Mouse (Mus musculus) frontal cortex, postnatal 14 days (tissue): Measurements from ENCODE around the gene Gpbp1.

Source experiments
- DNase-seq, 2 experiments: peaks; one replicate each; pipeline ENCODE4 v3.0.0; 2022; ENCODE audit warnings: low spot score in 2 of 2

The Gpbp1 gene

DNA sequence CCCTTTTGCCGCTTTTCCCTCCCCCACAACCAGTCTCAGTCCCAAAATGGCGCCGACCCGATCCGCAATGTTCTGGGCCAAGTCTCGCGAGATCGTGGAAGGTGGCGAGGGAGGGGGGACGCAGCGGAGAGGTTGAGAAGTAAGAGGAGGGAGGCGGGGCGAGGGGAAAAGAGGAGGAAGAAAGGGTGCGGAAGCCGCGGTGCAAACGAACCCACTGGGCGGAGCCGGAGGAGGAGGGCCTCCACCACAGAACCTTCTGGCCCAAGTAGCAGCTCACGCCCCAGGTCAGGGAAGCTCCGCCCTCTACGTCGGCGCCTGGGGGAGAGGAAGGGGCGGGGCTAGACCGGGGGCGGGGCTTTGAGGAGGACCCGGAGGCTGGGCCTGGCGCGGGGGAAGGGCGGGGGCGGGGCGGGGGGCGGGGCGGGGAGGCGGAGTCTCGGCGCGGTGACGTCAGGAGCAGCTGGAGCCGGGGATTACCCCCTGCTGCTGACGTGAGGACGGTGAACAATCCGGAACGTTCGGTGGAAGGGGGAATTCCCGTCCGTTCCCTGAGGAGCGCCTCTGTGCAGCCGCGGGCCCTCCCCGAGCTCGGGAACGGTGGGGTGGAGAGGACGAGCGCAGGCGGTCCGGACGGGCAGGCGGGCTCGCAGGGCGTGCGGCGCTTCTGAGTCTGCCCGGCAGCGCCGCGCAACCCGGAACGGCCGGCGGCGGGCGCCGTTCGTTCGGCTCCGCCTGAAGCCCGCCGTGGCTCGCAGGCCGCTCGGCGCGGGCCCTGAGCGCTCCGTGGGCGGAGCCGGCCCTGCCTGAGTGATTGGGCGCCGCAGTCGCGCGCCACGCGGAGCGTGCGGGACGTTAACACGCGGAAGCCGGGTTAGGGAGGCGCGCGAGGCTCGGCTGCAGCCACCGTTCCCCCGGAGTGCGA, at the start of gene Gpbp1:
Gpbp1 (minus strand) TSS at position 310 of the 922 bp plus-strand sequence.
- peak; percentile 100 for DNase-seq

GRCm38 (mm10) chr13:111537718-111538117, 47.8 kb upstream of the Gpbp1 start:
- DNase-seq = no peak

DNA sequence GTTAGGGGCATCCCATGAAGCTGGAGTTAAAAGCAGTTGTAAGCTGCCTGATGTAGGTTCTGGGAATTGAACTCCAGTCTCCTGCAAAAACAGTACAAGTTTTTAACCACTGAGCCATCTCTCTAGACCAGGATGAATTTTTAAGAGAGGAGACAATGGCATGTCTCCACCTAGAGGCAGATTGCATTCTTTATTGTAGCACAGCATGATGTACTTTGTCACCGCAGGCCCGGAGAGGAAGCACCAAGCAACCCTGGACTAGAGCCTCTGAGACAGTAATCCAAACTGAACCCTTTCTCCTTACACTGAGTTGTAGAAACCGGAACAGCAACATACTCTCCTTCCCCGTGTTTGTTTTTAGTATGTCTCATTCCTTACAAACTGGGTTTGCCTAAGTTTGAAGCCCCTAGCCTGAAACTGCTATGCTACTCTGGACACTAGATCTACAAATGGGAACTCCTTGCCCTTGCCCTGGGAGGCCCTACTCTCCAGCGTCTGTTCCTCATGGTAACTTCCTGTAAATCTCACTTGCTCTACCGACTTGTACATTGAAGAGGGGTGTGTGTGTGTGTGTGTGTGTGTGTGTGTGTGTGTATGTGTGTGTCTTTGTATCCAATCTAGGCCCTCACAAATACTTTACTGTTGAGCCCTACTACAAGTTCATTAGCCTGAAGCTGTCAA, 46.4 kb upstream of the Gpbp1 start:
- no peak for DNase-seq

GRCm38 (mm10) chr13:111534131-111534530, 44.2 kb upstream of the Gpbp1 start:
- no peak for DNase-seq

GRCm38 (mm10) chr13:111532178-111532948, 42.5 kb upstream of the Gpbp1 start:
- DNase-seq = no peak

DNA sequence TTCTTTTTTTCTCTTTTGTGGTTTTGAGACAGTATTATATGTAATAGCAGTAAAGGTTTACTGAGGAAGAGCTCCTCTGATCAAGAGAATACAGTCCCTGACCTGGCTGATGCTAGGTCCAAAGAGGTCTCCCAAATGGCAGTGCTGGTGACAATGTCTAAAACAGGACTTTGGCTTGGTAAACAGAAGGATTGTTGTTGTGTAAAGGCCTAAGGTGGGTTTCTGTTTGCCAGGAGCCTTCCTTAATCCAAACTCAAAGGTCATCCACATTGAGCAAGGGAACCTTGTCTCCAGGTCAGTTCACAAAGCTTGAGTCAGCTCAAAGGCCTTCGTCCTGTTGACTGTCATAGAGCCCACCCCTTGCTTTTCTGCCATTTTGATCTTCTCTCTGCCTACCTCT, 41.8 kb upstream of the Gpbp1 start:
- DNase-seq = no peak

GRCm38 (mm10) chr13:111524277-111524676, 34.4 kb upstream of the Gpbp1 start:
- no peak for DNase-seq

DNA sequence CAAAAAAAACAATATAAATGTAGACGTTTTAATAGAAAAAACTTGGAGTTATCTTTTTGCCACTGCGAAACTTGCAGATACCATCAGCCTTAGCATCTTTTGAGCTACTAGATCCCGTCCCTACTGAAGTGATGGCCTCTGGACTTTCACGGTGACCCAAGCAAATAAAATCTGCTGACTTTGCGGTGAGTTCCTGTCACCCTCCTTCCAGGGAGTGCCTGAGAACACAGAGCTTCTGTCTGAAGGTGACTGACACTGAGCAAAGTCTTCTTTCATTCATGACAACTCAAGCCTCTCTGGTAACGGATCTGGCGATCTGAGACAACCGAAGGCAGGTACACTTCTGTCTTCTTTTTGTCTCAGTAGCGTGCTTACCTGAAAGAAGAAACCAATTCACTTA, 32.4 kb upstream of the Gpbp1 start:
- DNase-seq = no peak

DNA sequence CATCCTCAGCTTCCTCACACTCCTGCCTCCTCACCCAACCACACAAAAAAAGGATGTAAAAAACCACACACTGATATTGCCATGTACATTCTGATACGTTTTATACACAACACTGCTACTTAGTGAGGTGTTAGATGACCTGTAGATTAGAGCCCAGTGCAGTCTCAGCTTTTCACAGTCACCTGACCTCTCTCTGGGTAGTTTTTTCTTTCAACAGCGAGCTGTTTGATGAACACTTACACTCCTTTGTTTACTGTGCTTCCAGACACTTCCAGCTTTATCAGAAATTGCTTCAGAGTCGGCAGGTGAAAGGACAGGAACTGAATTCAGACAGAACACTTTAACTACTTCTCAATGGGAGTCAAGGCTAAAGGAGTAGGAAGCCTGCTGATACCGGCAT, 30.5 kb upstream of the Gpbp1 start:
- DNase-seq = no peak

GRCm38 (mm10) chr13:111518332-111518731, 28.4 kb upstream of the Gpbp1 start:
- DNase-seq = no peak

- DNase-seq = no peak
Measured at GRCm38 (mm10) chr13:111516385-111517150, 26.7 kb upstream of the Gpbp1 start.

DNA sequence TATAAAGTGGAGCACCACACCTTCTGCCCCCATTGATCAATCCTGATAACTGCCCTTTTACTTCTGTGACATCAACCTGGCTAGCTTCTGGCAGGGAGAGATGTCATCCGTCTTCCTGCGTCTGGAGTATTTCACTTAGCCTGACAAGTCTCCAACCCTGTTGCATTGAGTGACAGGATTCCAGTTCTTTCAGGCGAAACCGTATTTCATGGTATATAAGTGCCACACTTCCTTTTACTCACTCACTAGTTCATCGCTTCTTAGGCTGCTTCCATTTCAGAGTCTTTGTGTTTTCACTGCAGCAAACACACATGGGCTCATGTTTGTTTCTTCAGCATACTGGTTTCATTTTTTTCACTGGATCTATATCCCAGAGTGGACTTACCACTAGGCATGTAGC, 19.5 kb upstream of the Gpbp1 start:
- DNase-seq = no peak

GRCm38 (mm10) chr13:111508645-111509044, 18.7 kb upstream of the Gpbp1 start:
- DNase-seq = no peak

DNA sequence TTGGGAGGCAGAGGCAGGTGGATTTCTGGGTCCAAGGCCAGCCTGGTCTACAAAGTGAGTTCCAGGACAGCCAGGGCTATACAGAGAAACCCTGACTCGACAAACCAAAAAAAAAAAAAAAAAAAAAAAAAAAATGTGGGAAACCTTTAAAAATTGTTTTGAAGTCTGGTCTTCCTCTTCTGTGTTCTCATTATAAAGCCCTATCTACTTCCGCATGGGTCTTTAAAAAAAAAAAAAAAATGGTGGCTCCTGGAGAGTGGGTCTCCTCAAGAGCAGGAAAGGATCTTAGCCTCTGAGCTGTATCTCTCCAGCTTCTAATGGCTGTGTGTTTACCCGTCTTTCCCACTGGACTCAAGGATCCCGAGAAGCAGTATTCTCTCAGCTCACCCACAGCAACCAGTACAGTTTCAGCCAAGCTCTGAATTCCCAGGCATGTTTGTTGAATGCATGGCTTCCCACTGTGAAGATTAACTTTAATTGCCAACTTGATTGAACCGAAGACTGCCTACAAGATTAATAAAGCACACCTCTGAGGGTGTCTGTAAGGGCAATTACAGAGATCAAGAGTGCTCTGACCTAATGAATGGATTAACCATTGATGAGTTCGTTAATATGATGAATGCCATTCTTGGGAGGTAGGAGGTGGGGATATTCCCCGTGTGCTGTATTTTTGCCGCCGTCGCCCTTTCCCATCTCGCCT, 4.6 kb upstream of the Gpbp1 start:
- DNase-seq = no peak

DNA sequence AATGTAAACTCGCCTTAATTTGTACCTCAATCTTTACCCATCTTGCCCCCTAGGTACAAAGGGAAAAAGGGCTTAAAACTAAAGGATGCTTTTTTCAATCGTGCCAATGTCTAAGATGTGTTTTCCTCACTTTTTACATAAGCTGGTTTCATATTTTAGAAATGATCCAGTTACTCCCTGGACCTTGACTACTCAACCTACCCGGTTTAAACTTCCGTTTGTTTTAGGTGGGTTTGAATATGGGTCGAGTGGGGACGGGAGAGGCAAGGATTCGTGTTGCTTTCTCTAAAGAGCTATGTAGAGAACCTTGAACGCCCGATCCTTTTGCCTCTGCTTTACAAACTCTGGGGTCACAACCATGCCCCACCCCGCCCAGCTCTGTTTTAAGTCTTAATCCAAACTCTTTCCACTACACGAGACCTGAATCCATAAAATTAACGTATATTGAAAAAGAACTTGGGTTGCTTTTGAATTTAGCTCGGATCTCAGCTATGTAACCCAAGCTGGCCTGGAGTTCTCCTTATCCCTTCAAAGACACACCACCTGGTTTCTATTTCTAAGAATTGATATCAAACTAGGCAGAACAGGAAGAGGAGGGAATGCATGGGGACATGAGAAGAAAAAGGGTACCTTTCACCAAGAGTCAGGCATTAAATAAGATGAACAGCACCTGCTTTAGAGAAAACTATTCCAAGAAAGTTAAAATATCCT, 1.3 kb upstream of the Gpbp1 start:
- DNase-seq = no peak

- no peak for DNase-seq
Measured at GRCm38 (mm10) chr13:111489502-111489801, 459 bp downstream of the Gpbp1 start.

DNA sequence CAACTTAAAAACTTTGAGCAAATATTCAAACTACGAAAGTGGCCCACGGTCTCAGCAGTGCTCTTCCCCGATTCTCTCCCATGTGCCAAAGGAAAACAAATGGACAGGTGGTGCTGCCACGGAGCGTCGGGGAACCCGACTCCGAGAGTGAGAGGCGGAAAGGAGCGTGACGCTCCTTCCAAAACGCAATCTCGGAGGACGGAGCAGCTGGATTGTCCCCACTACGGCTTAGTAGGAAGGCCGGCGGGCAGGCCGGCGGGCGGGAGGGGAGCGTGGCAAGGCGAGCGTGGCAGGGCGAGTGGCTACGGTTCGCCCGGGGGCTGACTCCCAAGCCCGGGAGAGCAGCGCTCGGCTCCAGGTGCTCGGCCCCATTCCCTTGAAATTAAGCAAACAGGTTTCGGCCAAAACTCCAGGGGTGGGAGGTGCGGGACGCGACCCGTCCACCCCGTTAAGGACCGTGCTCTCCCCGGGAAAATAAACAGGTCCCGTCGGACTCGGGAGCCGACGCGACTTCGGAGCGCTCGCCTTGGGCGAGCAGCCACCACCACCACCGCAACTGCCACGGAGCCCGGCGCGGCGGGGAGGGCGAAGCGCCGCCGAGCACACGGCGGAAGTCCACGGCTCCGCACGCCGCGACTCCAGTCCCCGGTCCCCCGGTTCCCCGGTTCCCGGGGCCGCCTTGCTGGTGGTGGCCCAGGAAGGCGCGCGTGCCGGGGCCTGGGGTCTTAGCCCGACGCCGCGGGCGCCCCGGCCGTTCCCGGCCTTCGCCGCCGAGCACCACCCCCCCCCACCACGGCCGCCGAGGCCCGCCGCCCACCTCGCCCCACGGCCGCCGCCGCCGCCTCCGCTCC, 1.0 kb downstream of the Gpbp1 start:
- peak; percentile 6 to 15 for DNase-seq

- no peak for DNase-seq
Measured at GRCm38 (mm10) chr13:111477695-111478094, 12.2 kb downstream of the Gpbp1 start.

DNA sequence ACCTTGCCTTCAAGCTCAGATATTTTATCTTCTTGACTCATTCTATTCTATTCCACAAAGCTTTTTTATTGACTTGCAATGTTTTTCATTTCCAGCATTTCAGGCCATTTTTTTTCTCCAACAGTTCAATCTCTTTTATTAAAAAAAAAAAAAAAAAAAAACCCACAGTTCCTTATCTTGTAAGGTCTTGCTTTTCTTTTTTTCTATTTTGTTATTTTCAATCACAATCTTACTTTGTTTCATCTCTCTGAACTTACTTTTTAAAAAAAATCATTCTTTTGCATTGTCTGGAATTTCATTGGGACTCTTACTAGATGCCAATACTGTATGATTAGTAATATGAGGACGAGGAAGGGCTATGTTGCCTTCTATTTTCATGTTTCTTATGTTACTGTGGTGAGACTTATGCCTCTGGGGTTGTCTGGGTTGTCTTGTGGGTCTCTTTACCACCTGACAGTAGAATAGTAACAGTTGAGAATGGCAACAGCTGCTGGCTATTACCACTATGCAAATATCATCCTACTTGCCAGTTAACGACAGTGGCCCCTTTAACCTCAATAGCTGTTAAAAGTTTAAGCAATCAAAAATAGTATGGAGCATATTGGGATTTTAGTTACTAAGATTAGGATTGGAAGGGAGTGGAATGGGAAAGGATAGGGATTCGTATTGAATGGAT, 19.2 kb downstream of the Gpbp1 start:
- no peak for DNase-seq
